Comparison of ENCODE assay signal across 16 mouse cellular contexts in genomic region chr2:126817414-126817813, GRCm38 (mm10). TPM values are rescaled to one million over a fixed set of nuclear protein-coding genes. Genes with fewer than 3 reads are reported as not detected.
"Had no signal": no experiment of that assay in that cellular context is flagged by ENCODE, and none has a peak within 500 bp of the region (broad histone marks: within the 10 kb centered on the region; RNA-seq: fewer than 3 reads in every experiment).

No protein-coding gene starts in this region.

- ATAC-seq: intestine, embryonic 16.5 days had no signal

- H3K27ac ChIP-seq: kidney, embryonic 15.5 days; limb, embryonic 13.5 days; neural tube, embryonic 12.5 days had no signal

- H3K4me3 ChIP-seq: kidney, embryonic 15.5 days; limb, embryonic 13.5 days; neural tube, embryonic 12.5 days had no signal

- H3K9me3 ChIP-seq: kidney, embryonic 15.5 days; limb, embryonic 13.5 days; neural tube, embryonic 12.5 days had no signal

- H3K4me2 ChIP-seq: kidney, embryonic 15.5 days; limb, embryonic 13.5 days; neural tube, embryonic 12.5 days had no signal

- H3K4me1 ChIP-seq: kidney, embryonic 15.5 days; limb, embryonic 13.5 days; neural tube, embryonic 12.5 days had no signal

- DNase-seq: kidney, adult 2 months; kidney, postnatal 14 days; left cerebral cortex, postnatal 4 days; lung, adult 18-20 months; midbrain, embryonic 14.5 days; retina, postnatal 1 day; right cerebral cortex, postnatal 4 days; spleen, adult 18-20 months; thymus, adult 2 months; thymus, postnatal 25 days had no signal

- H3K9ac ChIP-seq: kidney, embryonic 15.5 days; limb, embryonic 13.5 days; neural tube, embryonic 12.5 days had no signal

- H3K27me3 ChIP-seq: kidney, embryonic 15.5 days; limb, embryonic 13.5 days; neural tube, embryonic 12.5 days had no signal

RNA-seq across cellular contexts. Expression of gene Usp50, which starts 34.1 kb away (rescaled TPM):
- total RNA-seq: left cerebral cortex, postnatal 10 days; left cerebral cortex, postnatal 4 days; neutrophil, adult 5-6 weeks had no signal
